Mouse (Mus musculus): ENCODE data around the gene Dusp28.

GRCm38 (mm10) chr1:92947966-92948365, 41.2 kb downstream of the Dusp28 start:
- TF ChIP-seq CTCF (conservative IDR thresholded peaks at IDR 0.05; ENCODE audit: low read length) (no peak), NANOG (IDR thresholded peaks at IDR 0.05; ENCODE audit: borderline replicate concordance, low read length) (no peak)
